Mouse (Mus musculus) MEL (cell line): Measurements from ENCODE around the gene Cfap299.

Experiments
- CHD1 ChIP-seq: IDR thresholded peaks from 2 replicates; pipeline ENCODE4 v1.6.1; 2012; ENCODE audit warnings: low read depth, mild to moderate bottlenecking, inconsistent platforms, low read length, improper control_type of control experiment
- POLR2AphosphoS2 ChIP-seq: IDR thresholded peaks from 2 replicates; pipeline ENCODE4 v1.6.1; 2011; ENCODE audit warnings: low read length, improper control_type of control experiment
- USF1 ChIP-seq: IDR thresholded peaks from 2 replicates; pipeline ENCODE4 v1.6.1; 2014; ENCODE audit warnings: low read depth, mild to moderate bottlenecking, inconsistent platforms, low read length, improper control_type of control experiment, moderate library complexity

DNA sequence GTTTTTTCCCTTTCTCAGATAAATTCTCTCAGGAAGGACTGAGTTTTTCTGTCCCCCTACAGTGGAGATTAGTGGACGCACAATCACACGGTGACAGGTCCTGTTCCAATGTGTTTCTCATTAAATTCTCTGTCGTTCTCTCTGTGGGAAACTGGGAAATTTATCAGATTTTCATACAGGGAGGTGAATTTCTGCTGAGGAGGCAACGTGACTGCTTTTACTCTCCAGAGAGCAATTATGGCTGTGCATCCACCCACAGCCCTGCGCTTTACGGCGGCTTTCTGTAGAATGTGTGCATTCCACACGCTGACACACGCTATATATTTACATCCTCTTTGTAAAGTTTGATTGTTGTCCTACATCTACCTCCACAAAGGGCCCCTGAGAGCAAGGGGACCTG lies 47.1 kb upstream of the Cfap299 start:
- no peak for TF ChIP-seq CHD1
- TF ChIP-seq POLR2AphosphoS2 = no peak
- TF ChIP-seq USF1 = no peak
